Mouse (Mus musculus) gonadal fat pad, adult 2 months (tissue): ENCODE results near the gene Ap2a2. TPM values are rescaled to one million over a fixed set of nuclear protein-coding genes. Genes with fewer than 3 reads are reported as not detected.
"Not testable (repeated sequence)": the region's sequence is repeated elsewhere in the genome, so short reads cannot be mapped to it uniquely, and the experiment has no call there.

Source experiments
- DNase-seq: peaks from one replicate; pipeline ENCODE4 v3.0.0-alpha.2; 2012; ENCODE audit warnings: low read depth
- polyA plus RNA-seq: library from polyadenylated mRNA; depleted of rRNA; stranded (reverse); fragments of >200 nt; gene quantifications from 2 replicates; pipeline ENCODE4 v1.2.3, GENCODE M21; 2012; rRNA removed

Ap2a2 gene
- polyA plus RNA-seq, 1 experiment = 49.2 TPM

- DNase-seq = no peak
Measured at GRCm38 (mm10) chr7:141661481-141661880, 99.5 kb downstream of the Ap2a2 start.

GRCm38 (mm10) chr7:141662223-141662622, 100.2 kb downstream of the Ap2a2 start:
- DNase-seq = no peak

DNA sequence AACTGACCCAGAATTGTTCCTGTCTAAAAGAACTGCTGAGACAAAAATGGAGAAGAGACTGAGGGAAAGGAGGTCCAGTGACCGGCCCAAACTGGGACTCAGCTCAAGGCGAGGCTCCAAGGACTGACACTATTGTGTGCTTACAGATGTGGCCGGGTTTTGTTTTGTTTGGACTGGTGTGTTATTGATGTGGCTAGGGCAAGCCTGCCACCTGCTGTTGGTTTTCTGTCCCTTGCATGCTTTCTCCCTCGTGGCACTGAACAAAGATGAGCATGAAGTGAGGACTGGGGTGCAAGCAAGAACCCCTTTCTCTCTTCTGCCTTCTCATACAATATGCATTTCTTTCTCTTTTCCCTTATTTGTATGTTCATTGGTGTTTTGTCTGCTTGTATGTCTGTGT, 104.2 kb downstream of the Ap2a2 start:
- no peak for DNase-seq

GRCm38 (mm10) chr7:141669097-141669496, 107.1 kb downstream of the Ap2a2 start:
- DNase-seq = not testable (repeated sequence)

DNA sequence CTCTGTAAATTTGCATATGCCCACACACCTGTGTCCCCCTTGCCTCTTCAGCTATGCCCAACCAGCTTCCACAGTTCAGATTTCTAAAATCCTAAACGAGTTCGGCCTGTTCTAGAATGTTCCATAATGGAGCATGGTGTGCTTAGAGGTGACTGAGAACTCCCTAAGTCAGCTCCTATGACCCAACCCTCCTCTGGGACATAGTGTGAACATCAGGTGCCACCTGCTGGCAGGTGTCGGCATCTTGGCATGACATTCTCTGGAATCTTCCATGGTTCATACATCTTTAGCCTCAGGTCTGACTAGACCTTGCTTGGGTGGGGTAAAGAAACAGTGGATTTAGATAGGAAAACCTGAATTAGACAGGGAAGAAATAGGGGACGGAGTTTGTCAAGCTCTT, 109.0 kb downstream of the Ap2a2 start:
- peak; percentile 46 for DNase-seq

DNA sequence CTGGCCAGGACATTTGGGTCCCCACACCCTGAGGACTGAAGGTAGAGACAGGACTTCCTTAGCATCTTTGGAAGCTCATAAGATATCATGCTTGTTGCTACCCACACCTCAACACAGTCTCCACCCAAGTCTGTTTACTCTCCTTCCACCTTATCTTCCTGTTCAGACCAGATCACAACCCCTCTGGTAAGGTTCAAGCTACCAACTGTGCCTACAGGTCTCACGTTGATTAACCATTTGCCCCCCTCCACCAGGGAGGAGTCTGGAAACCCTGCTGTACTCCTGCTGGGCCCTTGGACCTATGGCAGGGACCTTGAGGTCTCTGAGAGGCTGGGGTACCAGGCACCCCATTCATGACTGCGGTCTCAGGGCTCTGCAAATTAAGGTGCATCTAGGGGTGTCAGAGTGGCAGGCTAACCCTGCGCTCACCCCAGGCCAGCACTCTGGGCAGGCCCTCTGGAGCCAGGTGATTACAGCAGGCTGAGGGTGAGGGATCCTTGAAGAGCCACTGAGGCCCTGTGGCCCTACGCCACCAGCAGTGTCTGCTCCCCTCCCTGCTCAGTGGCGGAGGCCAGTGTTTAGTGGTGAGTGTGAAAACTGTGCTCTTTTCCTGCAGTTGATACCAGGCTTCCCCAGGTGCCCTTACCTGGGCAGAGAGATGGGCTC, 109.8 kb downstream of the Ap2a2 start:
- DNase-seq = no peak

- DNase-seq = no peak
Measured at GRCm38 (mm10) chr7:141678922-141679321, 116.9 kb downstream of the Ap2a2 start.

Other genes starting within 250 kb of the Ap2a2 start
- 18.7 and 18.9 TPM in 2 replicates for gene Deaf1, start 234.5 kb upstream of the Ap2a2 start, polyA plus RNA-seq
- gene Tmem80, start 234.4 kb upstream of the Ap2a2 start, polyA plus RNA-seq = 48.1 and 48.9 TPM in 2 replicates
- gene Eps8l2, start 223.3 kb upstream of the Ap2a2 start, polyA plus RNA-seq = 21.5 and 22.3 TPM in 2 replicates
- 324 and 438 TPM in 2 replicates for gene Taldo1, start 170.0 kb upstream of the Ap2a2 start, polyA plus RNA-seq
- gene Gatd1, start 148.0 kb upstream of the Ap2a2 start, polyA plus RNA-seq = 103 and 109 TPM in 2 replicates
- gene Cend1, start 132.7 kb upstream of the Ap2a2 start, polyA plus RNA-seq = 0.36 and 0.53 TPM in 2 replicates
- gene Slc25a22, start 124.3 kb upstream of the Ap2a2 start, polyA plus RNA-seq = 120 TPM in 2 replicates
- gene Pidd1, start 118.1 kb upstream of the Ap2a2 start, polyA plus RNA-seq = 10.3 and 12.3 TPM in 2 replicates
- gene Rplp2, start 114.8 kb upstream of the Ap2a2 start, polyA plus RNA-seq = 599 and 692 TPM in 2 replicates
- gene Pnpla2, start 107.0 kb upstream of the Ap2a2 start, polyA plus RNA-seq = 1,065 and 1,157 TPM in 2 replicates
- gene Cracr2b, start 101.1 kb upstream of the Ap2a2 start, polyA plus RNA-seq = 42.8 and 51.2 TPM in 2 replicates
- gene Cd151, start 94.8 kb upstream of the Ap2a2 start, polyA plus RNA-seq = 670 and 894 TPM in 2 replicates
- 75.7 and 82.9 TPM in 2 replicates for gene Polr2l, start 87.0 kb upstream of the Ap2a2 start, polyA plus RNA-seq
- gene Tspan4, start 86.9 kb upstream of the Ap2a2 start, polyA plus RNA-seq = 100 and 130 TPM in 2 replicates
- 61.9 and 69.0 TPM in 2 replicates for gene Chid1, start 22.3 kb upstream of the Ap2a2 start, polyA plus RNA-seq
- 0.01 and 0.08 TPM in 2 replicates for gene Muc6, start 93.1 kb downstream of the Ap2a2 start, polyA plus RNA-seq
- gene Muc2, start 128.2 kb downstream of the Ap2a2 start, polyA plus RNA-seq = 2.9 and 5.8 TPM in 2 replicates
- gene Muc5ac, start 226.8 kb downstream of the Ap2a2 start, polyA plus RNA-seq = 0.03 TPM in 1 of 2 replicates, not detected in the other